Mouse (Mus musculus): ENCODE measurements at regions not wholly inside any gene's neighbourhood (a gene's known extent, or its start where the extent isn't known, plus 50 kb on each side); places are given as distances from the start of the nearest gene placed in this dataset.
"Not testable (repeated sequence)": the region's sequence is repeated elsewhere in the genome, so short reads cannot be mapped to it uniquely, and the experiment has no call there.

DNA sequence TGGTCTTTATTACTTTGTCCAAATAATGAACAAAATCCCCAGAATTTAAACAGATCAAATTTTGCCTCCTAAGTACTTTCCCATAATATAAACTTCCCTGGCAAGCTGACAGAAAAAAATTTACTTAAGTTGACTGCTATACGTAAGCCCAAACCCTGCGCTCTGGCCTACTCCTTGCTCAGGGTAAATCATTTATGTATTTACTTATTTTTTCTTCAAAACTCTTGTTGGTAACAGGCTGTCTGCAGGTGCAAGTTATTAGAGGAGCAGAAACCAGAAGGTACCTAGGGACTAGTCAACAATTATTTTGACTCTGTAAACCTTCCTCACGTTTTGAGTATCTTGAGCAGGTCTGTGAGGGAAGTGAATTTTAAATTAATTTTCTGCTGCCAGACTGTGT is 2615.7 kb downstream of the Poteg start:
- no peak for DNase-seq

DNA sequence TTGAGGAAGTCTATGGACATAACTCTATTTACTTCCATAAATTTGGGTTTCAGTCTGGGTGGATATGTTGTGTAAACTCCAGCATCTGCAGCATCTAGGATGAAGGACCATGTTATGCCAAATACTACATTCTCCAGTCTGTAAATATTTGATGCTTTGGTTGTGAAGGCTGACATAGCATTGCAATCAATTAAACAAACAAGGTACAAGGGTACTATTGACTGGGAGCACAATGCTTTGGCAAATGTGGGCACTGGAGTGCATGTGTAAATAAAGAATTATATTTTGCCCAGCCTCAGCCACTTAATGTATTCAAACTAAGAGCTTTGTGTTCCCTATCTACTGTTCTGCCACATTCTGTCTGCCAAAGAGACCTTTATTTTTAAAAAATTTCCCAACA is 2630.3 kb downstream of the Poteg start:
- no peak for DNase-seq

DNA sequence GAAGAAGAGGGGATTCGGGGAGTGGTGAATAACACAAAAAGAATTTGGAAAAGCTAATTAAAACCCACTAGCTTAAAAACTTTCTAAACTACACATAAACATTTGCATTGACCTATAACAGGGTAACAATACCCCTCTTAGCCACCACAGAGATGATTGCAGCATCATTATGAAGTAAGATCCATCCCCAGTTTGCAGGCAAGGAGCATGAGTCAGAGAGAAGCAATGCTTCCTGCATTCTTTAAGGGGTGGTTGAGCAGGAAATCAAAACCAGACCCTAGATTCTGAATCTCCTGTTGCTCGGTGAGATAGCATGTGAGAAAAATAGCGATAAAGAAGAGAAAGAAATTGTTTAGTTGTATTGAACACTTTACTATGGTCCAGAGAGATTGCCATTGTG is 2680.3 kb downstream of the Poteg start:
- no peak for DNase-seq

DNA sequence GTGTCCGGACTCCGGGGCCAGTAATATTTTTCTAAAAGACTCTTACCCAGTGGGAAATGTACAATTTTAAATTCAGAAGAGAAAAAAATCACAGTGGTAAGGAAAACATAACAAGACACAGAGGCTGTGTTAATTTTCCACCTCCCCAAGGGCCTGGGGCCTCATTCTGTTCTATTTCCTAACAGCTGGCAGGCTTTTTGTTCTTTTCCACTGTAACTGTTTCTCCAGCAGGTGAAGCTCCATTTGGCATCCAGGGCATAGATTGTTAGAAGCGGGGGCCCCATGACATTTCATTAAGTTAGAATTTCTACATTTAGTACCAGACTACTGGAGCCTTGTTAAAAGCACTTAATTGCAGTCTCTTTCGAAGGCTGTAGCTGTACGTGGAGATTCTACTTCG is 2687.5 kb downstream of the Poteg start:
- DNase-seq = no peak

DNA sequence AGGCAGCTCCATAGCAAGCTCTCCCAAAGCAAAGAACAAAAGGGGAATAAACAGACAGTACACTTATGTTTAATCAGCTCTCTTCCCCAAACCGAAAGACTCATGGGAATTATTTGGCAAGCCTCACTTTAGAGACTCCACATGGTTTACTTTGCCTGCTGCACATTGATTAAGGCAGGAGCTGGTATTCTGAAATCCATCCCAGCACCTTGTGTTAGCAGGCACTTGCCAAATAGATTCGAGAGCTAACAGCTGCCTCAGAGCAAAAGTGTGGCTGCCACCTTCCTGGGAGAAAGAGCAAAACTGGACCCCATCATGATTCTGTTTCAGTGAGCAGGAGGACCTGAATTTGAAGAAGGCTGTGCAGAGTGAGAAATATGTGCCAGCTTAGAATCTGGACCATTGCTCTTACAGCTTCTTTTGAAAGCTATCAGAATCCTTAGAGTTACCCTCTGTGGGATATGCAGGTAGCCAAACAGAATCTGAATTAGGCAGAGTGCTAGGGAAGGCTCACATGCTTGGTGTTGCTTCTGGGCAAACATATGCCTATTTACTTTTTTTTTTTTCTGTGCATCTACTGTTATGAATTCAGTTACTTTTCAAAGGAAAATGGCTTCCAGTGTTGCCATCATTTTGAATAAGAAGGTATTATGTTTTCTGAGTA is 2703.8 kb downstream of the Poteg start:
- no peak for DNase-seq

DNA sequence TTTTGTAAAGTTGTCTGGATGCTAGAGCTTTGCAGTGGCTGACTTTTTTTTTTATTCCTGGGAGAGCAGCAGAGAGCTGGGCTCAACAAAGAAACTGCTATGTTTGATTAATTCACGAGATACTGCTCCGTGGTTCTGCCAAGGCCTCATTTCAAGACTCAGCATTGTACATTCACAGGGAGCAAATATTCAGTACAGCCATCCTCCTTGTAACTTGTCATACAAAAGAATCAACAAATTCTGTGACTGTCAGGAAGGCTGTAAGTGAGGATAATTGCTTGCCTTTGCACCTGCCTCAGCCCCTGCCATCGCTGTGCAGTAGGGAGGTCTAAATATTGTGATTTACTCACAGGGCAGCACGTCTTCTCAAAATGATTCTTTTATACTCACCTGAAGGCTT is 2705.5 kb downstream of the Poteg start:
- DNase-seq = no peak

DNA sequence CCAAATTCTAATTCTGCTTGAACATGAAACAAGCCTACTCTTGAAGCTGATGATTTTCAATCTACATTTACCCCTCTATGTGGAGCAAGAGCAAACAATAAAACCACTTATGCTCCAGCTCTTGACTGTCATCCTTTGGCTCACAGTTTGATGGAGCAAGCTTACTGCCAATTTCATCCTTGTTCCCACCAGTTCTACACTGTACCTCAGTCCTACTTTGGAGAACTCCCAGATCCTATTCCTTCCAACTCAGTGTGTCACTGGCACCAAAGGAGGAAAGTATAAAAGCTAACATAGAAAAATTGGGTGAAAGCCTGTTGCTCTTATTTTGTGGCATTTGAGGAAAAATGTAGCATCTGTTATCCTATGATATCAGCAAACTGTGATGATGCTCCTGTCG is 2724.4 kb downstream of the Poteg start:
- no peak for DNase-seq

DNA sequence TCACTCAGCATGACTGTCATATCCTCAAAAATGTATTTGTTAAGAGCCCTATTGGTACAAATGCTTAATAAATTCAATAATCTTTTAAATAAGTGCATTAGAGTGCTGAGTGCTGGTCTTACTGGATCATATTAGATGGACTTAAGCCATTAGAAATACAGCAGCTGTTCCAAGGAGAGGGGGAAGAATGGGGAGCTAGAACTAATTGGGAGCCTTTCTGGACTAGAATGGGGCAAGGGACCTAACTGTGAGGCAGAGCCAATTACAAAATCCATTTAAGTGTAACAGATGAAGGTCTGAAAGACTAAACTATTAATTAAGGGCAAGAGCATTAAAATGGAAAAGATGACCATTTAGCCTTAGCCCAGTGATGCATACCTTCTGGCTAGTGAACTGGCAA is 2755.3 kb downstream of the Poteg start:
- not testable (repeated sequence) for DNase-seq

DNA sequence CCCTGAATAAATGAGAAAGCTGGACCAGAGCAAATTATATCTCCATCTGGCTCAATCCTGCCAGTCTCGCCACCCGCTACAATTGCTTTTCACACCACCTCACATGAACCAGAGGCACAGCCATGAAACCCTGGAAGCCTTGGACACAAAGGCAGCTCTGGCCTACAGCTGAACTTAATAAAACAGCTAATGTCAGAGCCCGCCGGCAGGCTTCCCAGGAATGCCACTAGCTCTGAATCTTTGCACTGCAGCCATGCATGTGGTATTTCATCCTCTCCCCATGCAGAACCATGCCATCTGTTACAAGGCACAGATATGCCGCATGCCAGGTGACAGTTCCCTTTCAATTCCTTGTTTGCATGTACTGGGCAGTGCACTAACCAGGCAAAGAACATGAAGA is 2779.9 kb downstream of the Poteg start:
- DNase-seq = no peak

DNA sequence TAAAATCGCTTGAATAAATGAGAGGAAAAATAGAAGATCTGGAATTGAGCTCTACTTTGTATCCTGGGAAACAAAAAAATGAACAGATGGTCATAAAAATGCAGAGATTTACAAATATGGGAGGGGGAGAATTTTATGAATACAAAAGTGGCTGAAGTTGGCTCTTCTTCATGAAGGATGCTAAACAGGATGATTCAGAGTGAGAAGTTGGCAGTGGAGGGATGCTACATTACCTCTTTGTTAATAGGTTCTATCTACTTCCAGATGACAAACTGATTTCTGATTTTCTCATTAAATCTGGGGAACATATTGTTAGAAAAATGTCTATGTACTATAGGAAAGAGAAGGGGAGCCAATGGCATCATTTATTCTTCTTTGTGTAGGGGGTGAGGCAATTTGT is 2785.8 kb downstream of the Poteg start:
- no peak for DNase-seq

DNA sequence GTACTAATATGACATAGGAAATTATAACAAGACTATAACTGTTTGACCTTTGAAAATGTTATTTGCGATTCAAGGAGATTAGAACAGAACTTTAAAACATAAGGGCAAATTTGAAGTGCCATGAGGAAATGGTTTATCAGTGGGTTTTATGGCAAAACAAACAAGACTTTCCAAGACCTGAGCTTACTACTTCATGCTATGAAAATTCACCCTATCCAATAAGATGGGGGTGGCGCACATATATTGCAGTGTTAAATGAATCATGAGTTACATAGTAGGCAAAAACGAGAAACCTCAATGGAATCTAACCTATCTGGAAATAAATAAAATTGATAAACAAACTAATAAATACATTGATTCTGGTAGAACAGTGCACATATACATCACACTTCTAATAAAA is 2804.3 kb downstream of the Poteg start:
- DNase-seq = no peak

DNA sequence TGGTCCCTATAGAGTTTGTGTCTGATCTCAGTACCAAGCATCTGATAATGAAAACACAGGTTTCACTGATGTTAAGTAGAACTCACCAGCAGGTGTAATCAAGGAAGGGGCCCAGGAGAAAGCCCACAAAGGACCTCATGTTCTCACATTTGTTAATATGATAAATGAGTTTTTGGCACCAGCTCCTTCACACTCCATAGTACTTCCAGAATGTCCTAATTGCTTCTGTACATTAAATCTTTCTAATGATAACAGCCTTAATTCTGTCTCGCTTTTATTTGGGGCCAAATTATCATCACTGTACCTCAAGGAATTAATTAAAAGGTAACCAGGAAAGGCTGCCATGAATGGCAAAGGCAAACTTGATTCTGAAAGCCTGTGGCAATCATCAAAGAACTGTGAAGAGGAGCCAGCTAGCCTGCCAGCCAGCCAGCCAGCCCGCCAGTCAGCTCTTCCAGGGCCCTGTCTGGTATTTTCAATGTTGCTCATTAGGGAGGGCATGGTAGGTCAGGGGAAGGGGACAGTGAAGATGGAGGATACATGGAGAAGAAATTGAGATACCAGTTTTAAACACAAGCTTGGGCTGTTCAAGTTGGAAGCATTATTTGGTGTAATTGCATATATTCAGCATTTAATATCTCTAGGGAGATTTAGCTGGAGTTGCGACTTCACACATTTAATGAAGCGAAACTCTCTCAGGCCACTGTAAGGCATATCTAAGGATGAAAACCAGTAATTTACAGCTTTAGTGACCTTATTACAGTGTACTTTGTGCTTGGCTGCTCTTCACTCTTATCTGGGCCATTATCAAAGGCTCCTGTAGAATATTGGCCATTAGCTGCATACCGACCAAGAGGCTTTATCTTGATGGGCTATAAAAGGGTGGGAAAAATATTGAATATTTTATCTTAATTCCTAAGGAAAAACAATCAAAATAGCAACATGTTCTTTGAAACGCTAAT is 2822.8 kb downstream of the Poteg start:
- DNase-seq = no peak

DNA sequence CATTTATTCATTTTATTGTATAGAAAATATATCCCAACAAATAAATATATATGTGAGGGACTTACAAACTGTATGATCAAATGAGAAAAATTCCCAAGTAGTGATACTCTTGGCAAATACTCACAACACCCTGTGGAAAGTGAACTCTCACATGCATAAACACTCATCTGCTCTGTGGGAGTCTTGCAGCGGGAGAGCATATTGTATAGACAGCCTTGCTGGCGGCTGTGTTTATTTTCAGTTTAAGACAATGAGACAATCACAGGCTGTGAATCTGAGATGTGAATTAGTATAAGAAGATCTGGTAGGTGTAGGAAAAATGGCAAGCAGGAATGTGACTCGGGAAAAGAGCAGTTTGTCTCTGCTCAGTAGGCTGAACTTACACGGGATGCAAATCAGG is 2841.7 kb downstream of the Poteg start:
- no peak for DNase-seq

DNA sequence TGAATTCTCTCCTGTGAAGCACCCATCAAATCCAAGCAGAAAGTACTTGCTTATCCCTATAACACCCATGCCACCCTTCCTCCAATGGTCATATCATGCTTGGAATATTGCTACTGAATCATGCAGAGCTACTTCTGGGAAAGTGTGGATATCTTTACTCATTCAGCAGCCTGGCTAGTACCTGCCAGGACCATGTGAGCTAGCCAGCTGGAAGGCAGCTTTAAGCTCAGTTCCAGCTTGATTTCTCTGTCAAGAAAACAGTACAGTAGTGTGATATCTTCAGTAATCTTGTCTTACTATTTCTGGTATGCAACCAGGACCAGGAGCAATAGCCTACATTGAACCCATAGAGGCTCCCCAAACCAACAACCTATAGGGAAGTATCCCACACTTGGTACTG is 2883.7 kb downstream of the Poteg start:
- DNase-seq = no peak

DNA sequence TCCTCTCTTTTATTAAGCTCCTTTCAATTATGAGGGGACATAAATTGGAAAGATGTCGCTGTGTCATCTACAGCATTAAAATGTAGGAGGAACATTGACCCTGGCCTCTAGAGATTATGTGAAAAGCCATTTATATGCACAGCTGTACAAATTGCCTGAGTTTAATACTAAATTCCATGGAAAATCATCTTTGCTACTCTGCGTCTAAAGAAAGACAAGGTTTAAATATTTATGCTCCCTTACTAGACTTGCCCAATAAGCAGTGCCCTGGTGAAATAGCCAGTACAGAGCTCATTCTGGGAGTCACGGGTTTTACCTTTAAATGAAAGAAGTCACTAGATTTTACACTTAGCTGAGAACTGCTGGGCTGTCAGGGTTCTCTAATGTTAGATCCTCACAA is 2885.9 kb downstream of the Poteg start:
- no peak for DNase-seq

DNA sequence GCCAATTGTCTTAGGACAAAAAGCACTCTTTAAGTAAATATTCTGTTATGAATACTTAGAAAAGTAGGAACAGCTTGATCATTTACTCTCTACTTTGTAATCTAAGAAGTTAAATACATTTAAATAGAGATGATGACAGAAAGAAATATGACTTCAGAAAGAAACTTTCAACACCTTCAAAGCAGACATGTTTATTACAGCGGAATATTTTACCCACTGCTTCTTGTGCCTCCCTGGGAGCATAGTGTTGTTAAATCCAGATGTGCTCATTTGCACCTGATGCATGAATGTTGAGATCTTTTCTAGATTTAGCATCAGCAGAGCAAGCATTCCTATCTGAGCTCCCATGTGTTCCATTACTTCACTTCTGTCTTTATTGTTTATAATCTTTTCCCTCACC is 2912.0 kb downstream of the Poteg start:
- DNase-seq = no peak

DNA sequence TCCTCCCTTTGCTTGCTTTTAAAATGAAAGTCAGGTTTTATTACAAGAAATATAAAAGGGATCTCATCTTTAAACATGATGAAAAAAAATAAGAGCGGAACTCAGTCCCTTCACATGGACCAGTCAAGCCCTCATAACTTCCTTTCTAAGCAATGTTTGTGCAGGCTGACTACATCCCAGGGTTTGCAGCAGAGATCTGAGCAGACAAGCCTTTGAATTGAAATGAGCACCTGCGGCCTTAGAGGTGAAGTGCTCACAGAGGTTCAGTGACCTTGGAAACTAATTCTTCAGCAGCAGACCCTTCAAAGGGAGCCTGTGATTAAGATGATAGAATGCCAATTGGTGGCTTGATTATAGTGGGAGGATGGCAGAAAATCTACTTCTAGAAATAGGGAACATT is 2918.3 kb downstream of the Poteg start:
- no peak for DNase-seq

DNA sequence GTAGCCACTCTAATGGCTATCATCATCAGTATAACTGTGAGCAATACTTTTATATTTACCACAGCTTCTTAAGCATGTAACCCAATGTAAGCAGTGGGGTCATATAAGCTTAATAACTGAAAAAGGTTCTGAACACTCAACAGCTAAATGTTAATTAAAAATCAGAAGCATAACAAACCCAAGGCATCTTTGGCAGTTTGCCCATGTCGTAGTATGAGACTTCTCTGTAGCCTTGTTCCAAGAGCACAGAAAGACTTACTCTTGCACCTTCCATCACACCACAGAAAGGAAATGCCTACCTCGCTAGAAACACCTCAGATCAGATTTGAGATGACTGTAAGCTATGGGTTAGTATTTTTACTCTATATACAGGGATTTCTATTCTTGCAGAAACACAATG is 2944.5 kb downstream of the Poteg start:
- DNase-seq = no peak

DNA sequence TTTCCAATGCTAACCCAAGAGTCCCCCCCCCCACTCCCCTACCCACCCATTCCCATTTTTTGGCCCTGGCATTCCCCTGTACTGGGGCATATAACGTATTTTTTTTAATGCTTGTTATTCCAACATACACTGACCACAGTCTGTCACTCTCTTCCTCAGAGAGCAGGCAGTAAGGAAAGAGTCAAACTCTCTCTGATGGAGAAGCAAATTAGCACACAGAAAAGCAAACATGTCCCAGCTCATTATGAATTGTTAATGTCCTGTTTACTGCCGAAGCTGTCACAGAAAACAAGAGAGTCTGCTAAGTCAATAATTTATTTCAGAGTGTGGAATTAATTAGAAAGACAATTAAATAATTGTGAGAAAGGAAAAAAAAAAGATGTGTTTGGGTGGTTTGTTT is 2989.1 kb upstream of the 5930422O12Rik start:
- DNase-seq = no peak

DNA sequence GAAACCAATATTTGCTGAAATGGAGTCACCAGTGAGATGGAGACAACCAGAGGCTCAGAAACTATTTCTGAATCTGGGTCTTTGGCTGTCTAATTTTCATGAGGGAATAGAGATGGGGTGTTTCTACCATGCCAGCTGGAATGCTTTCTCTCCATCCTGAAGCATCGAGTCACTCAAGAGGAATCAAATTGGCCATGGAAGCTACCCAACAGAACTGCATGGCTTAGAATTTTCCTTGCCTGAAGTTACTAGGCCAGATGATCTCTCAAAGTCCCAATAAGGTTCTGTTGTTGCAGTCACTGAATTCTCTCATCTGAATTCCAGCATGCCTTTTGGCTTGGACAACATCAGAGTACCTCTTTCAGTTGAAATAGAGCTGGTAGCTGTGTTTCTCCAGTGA is 2986.7 kb upstream of the 5930422O12Rik start:
- DNase-seq = no peak

DNA sequence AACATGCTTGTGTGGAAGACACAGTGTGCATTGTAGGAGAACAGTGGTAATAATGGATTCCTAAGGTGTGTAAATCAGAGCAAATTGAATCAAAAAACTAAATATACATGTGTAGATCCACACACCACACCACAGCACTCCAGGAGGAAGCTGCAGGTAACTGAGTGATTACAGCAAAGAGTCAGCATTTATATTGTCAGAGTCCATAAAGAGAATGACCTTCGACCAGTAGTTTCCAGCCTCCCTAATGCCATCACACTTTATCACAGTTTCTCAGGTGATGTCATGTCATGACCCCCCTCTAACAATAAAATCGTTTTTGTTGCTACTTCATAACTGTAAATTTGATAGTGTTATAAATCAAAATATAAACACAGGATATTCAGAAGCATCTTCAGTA is 2984.6 kb upstream of the 5930422O12Rik start:
- DNase-seq = no peak

DNA sequence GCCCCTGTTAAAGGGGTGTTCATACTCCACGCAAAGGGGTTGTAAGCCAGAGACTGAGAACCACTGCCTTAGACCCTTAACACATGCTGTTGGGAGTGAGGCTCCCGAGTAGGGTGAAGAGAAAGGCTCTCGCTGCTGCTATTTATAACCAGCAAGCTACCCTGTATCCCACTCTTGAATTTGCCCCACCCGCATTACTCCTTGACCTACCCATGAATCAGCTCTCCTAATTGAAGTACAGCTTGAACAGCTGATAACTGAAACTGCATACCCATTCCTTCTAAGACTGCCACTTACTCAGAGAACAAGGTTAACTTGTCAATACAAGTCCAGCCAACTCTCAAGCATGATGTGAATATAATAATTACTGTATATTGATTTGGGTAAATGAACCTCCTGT is 2984.2 kb upstream of the 5930422O12Rik start:
- DNase-seq = no peak

DNA sequence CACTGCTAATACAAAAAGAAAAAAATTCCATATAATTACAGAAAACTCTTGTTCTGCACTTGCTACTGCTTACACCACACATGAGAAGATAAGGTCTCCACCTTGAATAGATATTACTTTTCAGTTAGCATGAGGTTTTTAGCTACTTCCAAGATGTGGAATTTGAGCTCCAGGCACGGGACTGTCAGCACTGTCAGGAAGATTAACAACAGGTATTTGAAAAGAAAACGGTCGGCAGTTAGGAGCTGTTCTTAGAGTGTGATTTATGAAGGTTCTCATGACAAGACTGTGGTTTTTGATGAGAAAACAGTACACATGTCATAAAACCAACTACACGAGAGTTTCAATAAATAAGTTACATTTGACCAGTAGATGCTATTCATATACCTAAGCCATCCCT is 2970.4 kb upstream of the 5930422O12Rik start:
- no peak for DNase-seq

DNA sequence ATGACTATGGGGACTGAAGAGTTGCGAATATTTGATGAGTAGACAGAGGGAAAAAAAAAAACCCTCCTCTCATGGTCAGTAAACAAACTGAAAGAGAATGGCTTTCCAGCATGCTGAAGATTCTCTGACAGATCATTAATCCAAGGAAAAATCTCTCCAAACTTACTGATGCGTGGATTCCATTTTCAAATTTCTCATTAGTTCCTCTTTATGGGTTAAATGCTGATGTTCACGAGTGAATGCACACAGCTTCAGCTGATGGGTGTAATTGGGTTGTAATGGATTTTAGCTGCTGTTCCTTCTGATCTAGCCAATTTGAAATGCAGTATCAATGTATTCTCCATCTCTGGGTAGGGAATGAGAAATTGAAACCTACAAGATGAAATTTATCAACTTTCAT is 2945.6 kb upstream of the 5930422O12Rik start:
- no peak for DNase-seq
